Mouse (Mus musculus): ENCODE measurements at regions not wholly inside any gene's neighbourhood (a gene's known extent, or its start where the extent isn't known, plus 50 kb on each side); places are given as distances from the start of the nearest gene placed in this dataset.
"Not testable (repeated sequence)": the region's sequence is repeated elsewhere in the genome, so short reads cannot be mapped to it uniquely, and the experiment has no call there.

DNA sequence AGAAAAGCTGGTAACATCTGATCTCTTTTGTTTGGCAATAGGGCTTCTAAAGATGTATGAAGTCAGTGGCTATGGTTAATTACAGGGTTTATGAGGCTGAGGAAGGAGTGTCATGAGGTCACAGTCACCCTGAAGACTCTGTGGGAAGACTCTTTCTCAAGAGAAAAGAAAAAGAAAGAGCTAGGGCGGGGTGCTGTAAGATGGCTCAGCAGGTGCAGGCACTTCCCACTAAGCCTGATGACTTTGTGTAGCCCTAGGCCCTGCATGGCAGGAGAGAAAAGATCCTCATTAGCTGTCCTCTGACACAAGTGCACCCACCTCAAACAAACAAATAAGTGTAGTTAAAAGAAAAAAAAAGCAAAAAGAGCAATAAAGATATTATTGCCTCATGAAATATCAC, 73.6 kb upstream of the Atp1b1 start:
- TF ChIP-seq POLR2A (IDR thresholded peaks at IDR 0.05; ENCODE audit: extremely low read depth, insufficient read depth, low read length) (no peak), CTCF (IDR thresholded peaks at IDR 0.05; ENCODE audit: extremely low read depth, insufficient read depth, low read length) (no peak)
- H3K4me3 ChIP-seq (ENCODE audit: insufficient read depth, low read length): no peak overlapping the region
- no peaks in the 10 kb centered on the region for H3K4me1 ChIP-seq (ENCODE audit: control insufficient read depth, insufficient read depth, low read length)
- no peak overlapping the region for H3K27ac ChIP-seq (ENCODE audit: insufficient read depth, low read length)

DNA sequence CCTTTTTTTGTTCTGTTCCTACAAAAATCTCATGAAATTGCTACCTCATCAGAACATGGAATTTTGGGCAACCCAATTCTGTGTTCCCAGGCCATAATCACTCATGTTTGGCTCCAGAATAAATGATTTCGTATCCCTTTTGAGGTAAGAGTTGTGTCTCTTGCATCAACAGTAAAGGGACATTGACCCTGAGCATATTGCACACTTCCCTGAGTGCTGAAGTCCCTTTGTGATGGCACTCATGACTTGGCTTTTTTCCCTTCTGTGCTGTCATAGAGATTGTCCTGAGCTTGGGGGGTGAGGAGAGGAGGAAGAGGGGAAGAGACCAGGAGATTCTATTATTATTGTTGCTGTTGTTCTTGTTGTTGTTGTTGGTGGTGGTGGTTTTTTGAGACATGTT, 68.6 kb upstream of the Atp1b1 start:
- TF ChIP-seq POLR2A (IDR thresholded peaks at IDR 0.05; ENCODE audit: extremely low read depth, insufficient read depth, low read length): no peak
- no peaks in the 10 kb centered on the region for H3K4me1 ChIP-seq (ENCODE audit: control insufficient read depth, insufficient read depth, low read length)
- no peak overlapping the region for H3K4me3 ChIP-seq (ENCODE audit: insufficient read depth, low read length)
- H3K27ac ChIP-seq (ENCODE audit: insufficient read depth, low read length): no peak overlapping the region

DNA sequence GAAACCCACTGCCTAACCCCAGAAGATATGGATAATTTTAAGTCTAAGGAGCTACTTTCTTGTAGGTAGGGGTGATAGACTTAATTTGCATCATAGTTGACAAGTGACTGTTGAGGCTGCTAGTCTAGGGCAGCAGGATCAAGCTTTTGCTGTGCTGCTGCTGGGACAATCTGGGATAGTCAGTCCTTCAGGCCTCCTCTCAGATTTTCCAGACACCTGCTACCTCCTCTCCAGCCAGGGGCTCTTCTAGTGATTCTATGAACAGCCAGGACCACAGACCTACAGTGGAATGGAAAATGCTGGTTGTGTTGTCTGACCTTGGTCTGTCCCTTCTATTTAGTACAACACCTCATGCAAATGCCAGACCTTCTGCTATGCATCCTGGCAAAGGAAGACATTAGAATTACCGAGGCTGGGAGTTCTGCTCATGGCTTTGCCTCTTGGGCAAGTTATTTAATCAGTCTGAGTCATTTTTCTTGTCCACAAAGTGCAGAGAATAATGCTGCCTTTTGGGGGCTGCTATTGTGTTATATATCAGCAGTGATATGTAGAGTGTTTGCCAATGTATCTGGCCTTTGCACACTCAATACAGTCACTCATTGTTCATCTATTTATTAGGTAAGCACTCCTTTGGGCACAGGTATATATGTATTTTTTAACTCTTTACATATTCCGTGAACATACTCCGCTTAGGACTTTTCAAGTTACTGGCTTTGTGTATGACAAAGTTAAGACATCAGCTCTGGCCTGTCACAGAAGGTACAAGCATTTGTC, 64.4 kb upstream of the Atp1b1 start:
- TF ChIP-seq POLR2A (IDR thresholded peaks at IDR 0.05; ENCODE audit: extremely low read depth, insufficient read depth, low read length): no peak
- TF ChIP-seq CTCF (IDR thresholded peaks at IDR 0.05; ENCODE audit: extremely low read depth, insufficient read depth, low read length): no peak

DNA sequence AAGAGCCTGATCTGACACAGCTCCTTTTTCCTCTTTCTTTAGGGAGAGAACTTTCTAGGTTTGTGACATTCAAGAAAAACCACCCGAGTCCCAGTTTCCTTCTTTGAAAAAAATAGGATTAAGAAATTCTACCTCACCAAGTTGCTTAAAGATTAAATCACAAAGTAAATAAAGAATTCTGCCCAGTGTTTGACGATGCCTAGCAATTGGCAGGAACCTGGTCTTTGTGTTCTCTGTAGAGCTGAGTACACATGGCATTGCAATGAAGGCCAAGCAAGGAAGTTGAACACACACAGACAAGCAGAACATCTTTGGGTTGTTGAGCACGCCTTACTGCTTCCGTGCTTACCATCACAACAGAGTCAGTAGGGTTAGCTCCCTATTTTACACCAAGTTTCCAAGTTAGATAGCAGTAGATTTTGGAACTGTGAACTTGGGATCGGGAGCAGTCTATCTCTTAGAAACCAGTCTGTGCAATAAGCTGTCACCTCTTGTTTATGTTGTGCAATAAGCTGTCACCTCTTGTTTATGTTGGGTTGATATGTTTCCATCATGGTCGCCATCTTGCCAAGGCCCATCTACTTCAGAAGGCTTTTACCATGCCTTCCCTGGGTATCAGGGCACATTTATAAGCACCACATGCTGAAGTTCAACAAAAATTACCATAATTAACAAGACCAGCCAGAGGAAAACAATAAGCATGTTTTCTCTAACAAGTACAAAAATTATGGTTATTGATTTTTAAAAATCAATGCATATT, 63.4 kb upstream of the Atp1b1 start:
- Histone ChIP-seq H3K4me1 (ENCODE audit: control insufficient read depth, insufficient read depth, low read length) (no peaks in the 10 kb centered on the region), H3K27ac (ENCODE audit: insufficient read depth, low read length) (no peak overlapping the region), H3K4me3 (ENCODE audit: insufficient read depth, low read length) (no peak overlapping the region)
- TF ChIP-seq CTCF (IDR thresholded peaks at IDR 0.05; ENCODE audit: extremely low read depth, insufficient read depth, low read length): no peak

More for the DNA sequence above, 64.4 kb upstream of the Atp1b1 start:
- H3K4me3 ChIP-seq (ENCODE audit: insufficient read depth, low read length): no peak overlapping the region
- no peak overlapping the region for H3K27ac ChIP-seq (ENCODE audit: insufficient read depth, low read length)
- no peaks in the 10 kb centered on the region for H3K4me1 ChIP-seq (ENCODE audit: control insufficient read depth, insufficient read depth, low read length)

DNA sequence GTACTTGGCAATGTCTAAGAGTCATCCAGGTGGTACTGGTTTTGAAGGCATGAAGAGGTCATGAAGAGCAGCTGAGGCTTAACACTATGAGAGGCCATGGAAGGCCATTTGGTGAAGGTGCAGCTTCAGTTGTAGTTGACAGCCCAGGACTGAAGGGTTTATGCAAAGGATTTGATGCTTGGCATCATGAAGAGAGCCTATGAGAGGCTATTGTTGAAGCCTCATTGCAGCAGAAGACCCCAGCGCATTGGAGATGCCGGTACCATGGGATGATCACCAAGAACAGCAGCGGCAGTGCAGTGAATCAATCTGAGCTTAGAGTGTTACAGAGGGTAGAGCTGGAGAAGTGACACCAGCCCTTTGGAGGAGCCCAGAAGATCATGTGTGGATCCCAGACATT, 60.7 kb upstream of the Atp1b1 start:
- no peak overlapping the region for H3K4me3 ChIP-seq (ENCODE audit: insufficient read depth, low read length)
- H3K4me1 ChIP-seq (ENCODE audit: control insufficient read depth, insufficient read depth, low read length): no peaks in the 10 kb centered on the region
- TF ChIP-seq CTCF (IDR thresholded peaks at IDR 0.05; ENCODE audit: extremely low read depth, insufficient read depth, low read length): no peak
- TF ChIP-seq POLR2A (IDR thresholded peaks at IDR 0.05; ENCODE audit: extremely low read depth, insufficient read depth, low read length): no peak
- no peak overlapping the region for H3K27ac ChIP-seq (ENCODE audit: insufficient read depth, low read length)

DNA sequence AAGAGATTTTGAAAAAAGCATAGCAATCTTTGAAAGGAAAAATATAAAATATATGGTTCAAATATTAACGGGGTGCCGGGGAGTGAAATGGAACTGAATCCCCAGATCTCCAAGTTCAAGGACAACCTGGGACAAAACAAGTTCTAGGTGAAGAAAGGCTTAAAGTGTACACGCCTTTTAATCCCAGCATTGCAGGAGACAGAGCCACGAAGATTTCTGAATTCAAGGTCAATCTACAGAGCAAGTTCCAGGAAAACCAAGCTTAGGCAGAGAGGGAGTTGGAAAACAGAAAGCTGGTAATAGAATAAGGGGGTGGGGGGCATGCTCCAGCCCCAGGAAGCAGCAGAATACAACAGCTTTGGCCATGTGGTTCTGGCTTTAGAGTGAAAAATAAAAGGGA, 60.2 kb upstream of the Atp1b1 start:
- TF ChIP-seq POLR2A (IDR thresholded peaks at IDR 0.05; ENCODE audit: extremely low read depth, insufficient read depth, low read length) (no peak), CTCF (IDR thresholded peaks at IDR 0.05; ENCODE audit: extremely low read depth, insufficient read depth, low read length) (no peak)
- Histone ChIP-seq H3K4me1 (ENCODE audit: control insufficient read depth, insufficient read depth, low read length) (no peaks in the 10 kb centered on the region), H3K4me3 (ENCODE audit: insufficient read depth, low read length) (no peak overlapping the region), H3K27ac (ENCODE audit: insufficient read depth, low read length) (no peak overlapping the region)

DNA sequence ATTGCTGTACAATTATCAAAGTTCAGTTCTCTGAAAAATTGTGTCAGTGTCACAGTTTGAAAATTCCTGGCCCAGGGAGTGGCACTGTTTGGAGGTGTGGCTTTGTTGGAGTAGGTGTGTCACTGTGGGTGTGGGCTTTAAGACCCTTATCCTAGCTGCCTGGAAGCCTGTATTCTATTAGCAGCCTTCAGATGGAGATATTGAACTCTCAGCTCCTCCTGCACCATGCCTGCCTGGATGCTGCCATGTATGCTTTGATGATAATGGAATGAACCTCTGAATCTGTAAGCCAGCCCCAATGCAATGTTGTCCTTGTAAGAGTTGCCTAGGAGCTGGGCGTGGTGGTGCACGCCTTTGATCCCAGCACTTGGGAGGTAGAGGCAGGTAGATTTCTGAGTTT, 59.2 kb upstream of the Atp1b1 start:
- not testable (repeated sequence) for H3K27ac ChIP-seq (ENCODE audit: insufficient read depth, low read length); H3K4me3 ChIP-seq (ENCODE audit: insufficient read depth, low read length); H3K4me1 ChIP-seq (ENCODE audit: control insufficient read depth, insufficient read depth, low read length)

DNA sequence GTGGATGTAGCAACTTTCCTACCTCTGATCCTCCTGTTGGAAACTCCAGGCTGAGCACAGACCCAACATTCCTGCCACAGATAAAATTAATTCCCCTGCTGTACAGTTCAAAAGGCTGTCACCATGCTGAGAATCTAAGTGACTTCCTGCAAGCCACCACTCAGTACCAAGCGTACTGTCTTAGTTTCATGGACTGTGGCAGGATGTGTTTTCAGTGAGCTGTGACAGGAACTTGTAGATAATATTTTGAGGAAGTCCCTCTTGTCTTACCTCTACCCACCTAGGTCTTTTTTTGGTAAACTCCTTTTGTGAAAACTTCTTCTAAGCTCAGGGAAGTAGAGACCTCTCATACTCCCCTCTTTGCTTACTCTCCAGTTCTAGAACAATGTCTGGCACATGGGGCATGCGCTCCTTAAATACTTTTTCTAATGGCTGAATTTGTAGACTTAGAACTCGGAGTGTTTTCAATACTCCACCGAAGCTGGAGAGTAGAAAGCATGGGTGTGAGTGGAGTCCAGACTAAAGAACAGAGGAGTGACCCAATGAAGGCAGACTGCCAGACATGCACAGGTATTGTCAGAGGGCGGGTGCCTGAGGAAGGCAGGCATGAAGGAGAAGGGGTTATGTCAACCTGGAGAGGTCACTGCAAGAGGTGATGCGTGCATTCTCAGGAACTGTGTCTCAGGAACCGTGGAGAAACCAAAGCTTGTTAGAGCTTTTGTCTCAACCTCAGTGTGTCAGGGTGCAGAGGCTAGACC, 53.7 kb upstream of the Atp1b1 start:
- no peak for TF ChIP-seq CTCF (IDR thresholded peaks at IDR 0.05; ENCODE audit: extremely low read depth, insufficient read depth, low read length)
- TF ChIP-seq POLR2A (IDR thresholded peaks at IDR 0.05; ENCODE audit: extremely low read depth, insufficient read depth, low read length): no peak
- Histone ChIP-seq H3K27ac (ENCODE audit: insufficient read depth, low read length) (no peak overlapping the region), H3K4me1 (ENCODE audit: control insufficient read depth, insufficient read depth, low read length) (no peaks in the 10 kb centered on the region), H3K4me3 (ENCODE audit: insufficient read depth, low read length) (no peak overlapping the region)

DNA sequence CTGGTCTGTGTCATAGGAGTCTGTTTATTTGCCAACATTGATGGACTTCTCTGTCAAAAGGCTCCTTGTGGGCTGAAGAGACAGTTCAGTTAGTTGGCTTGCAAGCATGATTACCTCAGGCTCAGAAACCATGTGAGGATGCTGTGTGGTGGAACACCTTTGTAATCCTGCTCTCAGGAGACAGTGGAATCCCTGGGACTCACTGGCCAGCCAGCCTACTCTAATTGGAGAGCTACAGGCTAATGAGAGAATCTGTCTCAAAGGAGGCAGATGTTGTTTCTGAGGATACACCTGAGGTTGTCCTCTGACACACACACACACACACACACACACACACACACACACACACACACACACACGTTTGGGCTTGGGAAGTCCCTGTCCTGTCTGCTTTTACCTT, 51.1 kb upstream of the Atp1b1 start:
- Histone ChIP-seq H3K4me1 (ENCODE audit: control insufficient read depth, insufficient read depth, low read length) (no peaks in the 10 kb centered on the region), H3K4me3 (ENCODE audit: insufficient read depth, low read length) (no peak overlapping the region), H3K27ac (ENCODE audit: insufficient read depth, low read length) (no peak overlapping the region)
- TF ChIP-seq CTCF (IDR thresholded peaks at IDR 0.05; ENCODE audit: extremely low read depth, insufficient read depth, low read length) (no peak), POLR2A (IDR thresholded peaks at IDR 0.05; ENCODE audit: extremely low read depth, insufficient read depth, low read length) (no peak)

DNA sequence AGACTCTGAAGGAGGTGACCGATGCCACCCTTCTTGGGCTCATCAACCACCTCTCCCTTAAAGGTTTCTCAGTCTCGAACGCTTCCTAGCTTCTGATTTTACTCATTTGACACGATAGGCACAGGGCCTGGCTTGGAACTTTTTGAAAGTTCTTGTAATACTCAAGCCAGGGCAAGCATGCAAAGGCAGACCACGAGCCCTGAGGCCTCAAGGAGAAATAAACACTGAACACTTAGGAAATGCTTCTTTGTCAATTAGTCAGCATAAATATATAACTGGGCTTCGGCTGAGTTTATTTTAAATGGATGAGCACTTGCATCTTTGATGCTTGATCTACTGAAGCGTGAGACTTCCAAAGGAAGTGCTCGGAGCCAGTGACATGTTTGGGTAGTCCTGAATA, 50.4 kb upstream of the Atp1b1 start:
- Histone ChIP-seq H3K4me3 (ENCODE audit: insufficient read depth, low read length) (no peak overlapping the region), H3K4me1 (ENCODE audit: control insufficient read depth, insufficient read depth, low read length) (no peaks in the 10 kb centered on the region), H3K27ac (ENCODE audit: insufficient read depth, low read length) (no peak overlapping the region)
- no peak for TF ChIP-seq POLR2A (IDR thresholded peaks at IDR 0.05; ENCODE audit: extremely low read depth, insufficient read depth, low read length)
- no peak for TF ChIP-seq CTCF (IDR thresholded peaks at IDR 0.05; ENCODE audit: extremely low read depth, insufficient read depth, low read length)

Data from cortical plate, adult 2 months (tissue).